Mouse (Mus musculus): ENCODE measurements at regions not wholly inside any gene's neighbourhood (a gene's known extent, or its start where the extent isn't known, plus 50 kb on each side); places are given as distances from the start of the nearest gene placed in this dataset.

DNA sequence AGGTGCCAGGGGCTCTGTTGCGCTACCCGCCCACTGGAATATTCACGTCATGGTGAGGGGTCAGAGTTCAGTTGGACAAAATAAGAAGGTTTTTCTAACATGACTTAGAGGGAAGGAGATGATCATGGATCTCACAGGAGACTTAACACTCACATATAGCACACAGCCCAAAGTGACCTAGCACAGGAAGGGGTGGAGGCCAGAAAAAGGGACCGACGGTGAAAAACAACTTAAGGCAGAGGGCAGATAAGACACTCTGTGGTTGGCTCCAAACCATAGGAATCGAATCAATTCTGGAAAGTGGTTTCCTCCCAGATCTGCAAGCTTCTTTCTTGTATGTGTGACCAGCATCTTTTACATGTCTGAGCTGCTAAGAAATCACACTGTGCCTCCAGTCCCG lies 192.9 kb upstream of the 4930412O13Rik start:
- no peak for DNase-seq (ENCODE audit: low spot score in 2 of 2)

DNA sequence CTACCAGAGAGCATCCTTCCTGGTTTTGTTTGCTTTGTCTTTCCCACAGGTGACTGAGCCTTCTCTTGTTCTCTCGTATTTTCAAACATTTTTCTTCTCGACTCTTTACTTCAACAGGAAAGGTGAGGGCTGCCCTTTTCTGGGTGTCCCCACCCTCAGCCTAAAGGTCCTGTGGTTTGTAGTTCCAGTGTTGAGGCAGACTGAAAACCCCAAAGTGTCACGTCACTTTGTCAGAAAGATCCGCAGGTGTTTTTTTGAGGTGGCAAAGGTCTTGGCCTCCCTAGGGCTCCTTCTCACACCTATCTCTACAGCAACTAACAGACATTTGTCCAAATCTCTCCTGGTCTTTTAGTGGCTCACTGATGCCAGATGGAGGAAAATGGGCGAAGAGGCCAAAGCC lies 191.5 kb upstream of the 4930412O13Rik start:
- no peak for DNase-seq (ENCODE audit: low spot score in 2 of 2)

DNA sequence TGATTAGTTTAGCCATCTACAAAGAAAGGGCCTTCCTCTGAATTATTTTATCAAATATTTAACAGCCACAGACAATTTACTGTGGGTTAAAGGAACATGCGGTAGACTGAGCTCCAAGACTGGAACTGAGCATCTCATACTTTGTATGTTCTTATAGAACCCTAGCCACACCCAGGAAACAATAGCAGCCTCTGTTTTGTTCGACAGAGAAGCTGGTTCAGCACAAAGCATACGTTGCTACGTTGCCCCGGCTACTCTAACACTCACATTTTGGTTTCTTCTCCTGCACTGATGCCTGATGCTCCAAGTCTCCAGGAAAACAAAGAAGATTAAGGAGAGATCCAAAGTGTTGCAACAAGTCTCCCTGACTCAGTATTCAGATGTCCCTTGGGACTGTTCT lies 189.5 kb upstream of the 4930412O13Rik start:
- no peak for DNase-seq (ENCODE audit: low spot score in 2 of 2)

DNA sequence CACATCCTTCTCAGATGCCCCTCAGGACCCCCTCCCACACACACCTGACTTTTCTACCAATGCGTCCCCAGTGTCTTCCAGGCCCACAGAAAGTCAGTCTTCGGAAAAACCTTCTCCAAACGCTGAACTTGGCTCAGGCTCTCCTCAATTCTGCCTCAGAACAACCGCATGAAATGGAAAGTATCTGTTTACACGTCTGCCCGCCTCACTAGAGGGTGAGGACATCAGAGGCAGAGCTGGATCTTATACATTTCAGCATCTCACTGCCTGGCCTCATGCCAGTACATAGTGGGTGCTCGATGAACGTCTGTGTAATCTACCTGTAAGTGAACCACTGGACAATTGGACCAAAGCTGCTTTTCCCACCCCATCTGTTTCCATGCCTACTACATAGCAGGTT lies 189.1 kb upstream of the 4930412O13Rik start:
- DNase-seq (ENCODE audit: low spot score in 2 of 2), result no peak

DNA sequence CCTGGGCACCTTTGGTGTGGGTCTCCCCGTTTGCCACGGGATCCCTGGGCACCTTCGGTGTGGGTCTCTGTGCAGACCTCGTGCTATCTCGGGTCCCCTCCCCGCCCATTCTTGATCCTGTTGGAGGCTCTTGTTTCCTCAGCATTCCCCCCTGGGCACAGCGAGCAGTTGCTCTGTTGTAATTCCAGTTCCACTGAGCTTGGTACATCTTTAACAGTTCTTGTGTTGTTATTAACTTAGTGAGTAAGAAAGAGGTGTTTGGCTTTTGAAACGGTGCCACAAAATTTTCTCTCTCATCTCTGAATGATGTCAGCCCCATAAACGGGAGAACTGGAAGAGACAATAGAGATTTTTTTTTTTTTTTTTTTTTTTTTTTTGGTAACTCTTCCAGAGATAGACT lies 187.7 kb upstream of the 4930412O13Rik start:
- no peak for DNase-seq (ENCODE audit: low spot score in 2 of 2)

DNA sequence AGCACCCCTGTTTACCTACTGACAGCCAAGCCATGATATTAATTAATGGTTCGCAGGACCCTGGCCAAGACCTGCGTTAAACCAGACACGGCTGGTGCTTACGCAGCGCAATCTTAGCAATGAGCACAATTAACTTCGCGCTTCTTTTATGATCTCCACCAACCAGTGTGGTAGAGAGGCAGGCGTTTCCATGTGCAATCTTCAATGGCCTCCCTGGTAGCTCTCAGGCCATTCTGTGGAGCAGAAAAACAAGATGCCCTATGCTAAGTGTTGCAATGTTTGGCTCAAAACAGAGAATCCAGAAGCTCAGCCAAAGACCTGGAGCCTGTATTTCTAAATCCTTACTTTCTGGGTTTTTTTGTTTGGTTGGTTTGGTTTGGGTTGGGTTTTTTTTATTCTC lies 186.9 kb upstream of the 4930412O13Rik start:
- no peak for DNase-seq (ENCODE audit: low spot score in 2 of 2)

DNA sequence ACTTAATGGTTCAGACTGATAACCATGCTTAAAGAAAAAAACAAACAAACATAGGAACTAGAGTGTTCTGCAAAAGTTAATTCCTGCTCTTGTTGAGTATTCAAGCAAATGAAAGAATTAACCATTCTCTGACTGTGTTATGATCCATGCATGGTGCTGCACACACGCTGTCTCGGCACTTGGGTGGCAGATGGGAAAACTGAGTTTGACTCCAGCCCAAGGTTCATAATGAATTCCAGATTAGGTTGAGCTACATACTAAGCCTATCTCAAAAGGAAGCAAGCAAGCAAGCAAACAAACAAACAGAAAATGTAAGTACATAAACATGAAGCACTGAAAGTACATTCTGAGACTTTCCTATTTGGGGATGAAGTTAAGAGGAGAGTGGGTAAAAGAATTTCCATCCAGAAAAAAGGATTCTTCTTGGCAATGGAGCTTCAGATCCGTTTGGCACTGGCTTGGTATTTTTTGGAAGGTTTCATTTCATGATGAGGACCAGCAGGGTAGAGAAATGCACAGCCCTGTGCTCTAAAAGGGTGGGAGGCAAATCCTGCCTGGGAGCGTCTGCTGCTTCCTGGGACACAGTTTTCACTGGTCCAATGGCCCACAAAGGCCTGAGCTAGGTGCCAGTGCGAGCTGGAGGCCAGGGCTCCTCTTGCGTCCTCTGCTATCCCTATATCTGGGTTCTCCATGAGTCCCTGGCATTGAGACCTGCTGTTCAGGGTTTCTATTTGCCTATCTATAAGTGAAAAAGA lies 183.3 kb upstream of the 4930412O13Rik start:
- DNase-seq (ENCODE audit: low spot score in 2 of 2), result no peak

DNA sequence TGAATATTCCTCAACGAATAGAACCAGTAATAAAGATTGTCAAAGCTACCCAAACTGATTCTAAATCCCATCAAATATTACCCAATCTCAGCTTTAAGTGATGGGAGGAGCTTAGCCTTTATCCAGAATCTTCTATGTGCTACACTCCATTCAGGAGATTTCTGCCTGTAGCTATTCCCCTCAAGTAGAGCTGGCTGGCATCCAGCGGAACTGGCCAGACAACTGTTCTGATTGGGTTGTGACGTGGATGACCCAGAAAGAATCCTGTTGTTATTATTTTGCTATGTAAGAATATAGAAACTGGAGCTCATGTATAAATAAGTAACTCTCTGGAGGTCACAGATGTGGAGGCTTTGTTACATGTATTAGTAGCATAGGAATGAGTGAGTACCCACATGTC lies 176.8 kb upstream of the 4930412O13Rik start:
- DNase-seq (ENCODE audit: low spot score in 2 of 2), result no peak

DNA sequence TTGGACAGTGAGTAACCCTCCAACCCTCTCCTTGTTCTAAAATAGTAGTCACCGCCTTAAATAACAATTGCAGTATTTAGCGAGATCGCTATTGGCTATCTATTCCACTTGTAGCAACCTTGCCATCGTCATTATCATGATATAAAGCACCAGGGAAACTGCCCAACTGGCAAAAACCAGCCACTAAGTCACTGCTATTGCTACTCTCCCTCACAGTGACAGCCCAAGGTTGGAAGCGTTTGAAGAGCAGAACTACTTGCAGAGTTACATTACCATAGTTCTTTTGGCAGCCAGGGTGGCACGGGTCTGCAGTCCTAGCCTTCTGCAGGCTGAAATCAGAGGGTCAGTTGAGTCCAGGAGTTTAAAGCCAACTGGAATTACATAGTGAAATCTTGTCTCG lies 171.6 kb upstream of the 4930412O13Rik start:
- no peak for DNase-seq (ENCODE audit: low spot score in 2 of 2)

DNA sequence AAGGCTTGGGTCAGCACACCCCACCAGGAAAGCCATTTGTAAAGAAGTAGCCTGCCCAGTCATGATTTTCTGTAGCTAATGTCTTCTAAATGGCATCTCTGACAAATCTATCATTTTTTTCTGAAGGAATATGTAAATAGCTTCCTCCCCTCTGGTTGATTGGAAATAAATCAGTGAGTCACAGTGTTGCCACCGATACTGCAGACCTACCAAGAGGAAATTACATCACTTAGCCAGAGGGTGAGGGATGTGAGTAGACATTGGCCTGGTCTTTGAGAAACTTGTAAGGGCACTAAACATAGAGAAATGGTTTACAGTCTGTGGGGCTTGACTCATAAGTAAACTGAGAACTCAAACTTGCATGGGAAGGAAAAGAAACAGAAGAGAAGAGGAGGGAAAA lies 163.1 kb upstream of the 4930412O13Rik start:
- no peak for DNase-seq (ENCODE audit: low spot score in 2 of 2)

DNA sequence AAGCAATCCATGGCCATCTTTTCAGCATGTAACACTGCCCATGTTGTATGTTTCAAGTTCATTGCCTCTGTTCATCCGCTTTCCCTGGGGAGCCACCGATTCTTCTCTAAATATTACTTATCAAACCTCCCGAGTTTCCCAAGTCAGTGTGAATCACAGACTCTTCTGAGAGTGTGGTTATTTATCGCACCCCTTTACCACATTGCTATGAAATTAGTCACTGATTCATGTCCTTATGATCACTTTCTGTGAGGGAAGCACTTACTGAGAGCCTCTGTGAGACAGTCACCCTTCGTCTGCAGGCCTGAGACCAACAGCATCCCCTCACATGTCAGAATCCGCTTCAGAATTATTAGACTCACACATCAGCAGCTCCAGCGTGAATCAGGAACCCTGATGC lies 147.8 kb upstream of the 4930412O13Rik start:
- no peak for DNase-seq (ENCODE audit: low spot score in 2 of 2)

DNA sequence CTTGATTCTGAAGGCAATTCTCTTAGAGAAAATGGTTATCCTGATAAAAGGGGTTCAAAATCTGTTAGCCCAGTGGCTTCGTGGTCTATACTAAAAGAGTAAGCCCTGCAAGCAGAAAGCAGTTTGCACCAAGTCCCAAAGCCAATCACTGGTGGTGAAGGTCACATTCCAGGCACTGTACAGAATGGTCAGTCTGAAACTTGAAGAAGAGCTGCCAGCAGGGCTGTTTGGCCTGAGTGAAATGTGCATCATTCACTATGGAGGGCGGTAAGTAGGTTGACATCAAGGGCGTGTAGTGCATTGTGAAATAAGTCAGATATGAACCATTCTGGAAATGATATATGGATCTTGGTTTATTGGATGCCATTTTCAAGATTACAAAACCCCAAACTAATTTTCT lies 136.9 kb upstream of the 4930412O13Rik start:
- DNase-seq (ENCODE audit: low spot score in 2 of 2), result no peak

DNA sequence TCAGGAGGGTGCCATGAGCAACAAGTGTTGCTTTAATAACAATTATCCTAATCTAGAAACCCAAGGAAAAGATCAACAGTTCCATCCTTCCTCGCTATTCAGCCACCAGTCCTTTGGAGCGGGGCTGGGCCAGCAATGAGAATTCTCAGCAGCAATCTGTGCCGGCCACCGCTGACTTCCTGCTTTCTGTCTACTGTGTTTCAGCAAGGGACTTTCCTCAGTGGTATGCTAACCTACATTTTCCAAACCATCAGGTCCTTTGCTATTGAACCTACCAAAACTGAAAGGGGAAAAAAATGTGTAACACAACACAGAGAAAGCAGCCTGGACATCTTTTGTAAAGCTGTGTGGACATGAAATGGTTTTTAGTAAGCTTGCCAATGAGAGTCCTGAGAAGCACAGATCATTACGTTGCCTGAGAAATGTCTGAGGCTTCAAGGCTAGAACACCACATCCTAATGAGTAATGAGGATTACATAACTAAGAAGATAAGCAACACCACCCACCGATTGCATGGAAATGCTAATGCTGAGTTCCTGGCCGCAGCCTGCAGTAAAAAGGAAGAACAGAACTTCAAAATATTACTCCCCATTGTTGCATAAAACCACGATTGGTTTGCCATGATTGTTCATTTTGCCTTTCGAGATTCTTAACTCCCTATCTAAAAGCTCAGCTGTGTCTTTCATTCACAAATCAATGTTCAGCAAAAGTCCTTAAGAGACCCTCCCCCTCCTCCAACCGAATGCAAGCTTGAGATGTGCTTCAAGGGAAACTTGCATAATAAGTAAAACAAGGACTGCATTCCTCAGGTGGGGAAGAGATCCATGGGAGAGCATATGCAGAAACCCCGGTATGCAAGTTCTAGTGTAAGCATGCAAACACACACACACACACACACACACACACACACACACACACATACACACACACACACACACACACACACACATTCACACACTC lies 130.9 kb upstream of the 4930412O13Rik start:
- peak in 1 of 2 experiments; percentile 20 for DNase-seq (ENCODE audit: low spot score in 2 of 2)

DNA sequence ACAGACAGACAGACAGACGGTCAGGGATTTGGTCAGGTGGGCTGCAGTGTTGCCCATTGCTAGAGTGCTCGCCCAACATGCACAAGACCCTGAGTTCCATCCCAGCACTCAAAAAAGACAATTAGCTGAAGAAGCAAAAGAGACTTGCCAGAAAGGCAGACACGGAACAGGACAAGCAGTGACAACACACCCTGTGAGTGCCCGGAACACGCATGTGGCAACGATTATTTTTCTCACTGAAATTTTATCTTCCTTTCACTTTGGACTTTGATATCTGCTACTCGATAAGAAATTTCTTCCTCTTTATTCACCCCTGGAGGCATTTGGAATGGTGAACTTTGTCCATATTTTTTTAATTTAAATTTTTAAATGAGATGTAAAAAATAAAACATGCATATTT lies 127.4 kb upstream of the 4930412O13Rik start:
- DNase-seq (ENCODE audit: low spot score in 2 of 2), result no peak

DNA sequence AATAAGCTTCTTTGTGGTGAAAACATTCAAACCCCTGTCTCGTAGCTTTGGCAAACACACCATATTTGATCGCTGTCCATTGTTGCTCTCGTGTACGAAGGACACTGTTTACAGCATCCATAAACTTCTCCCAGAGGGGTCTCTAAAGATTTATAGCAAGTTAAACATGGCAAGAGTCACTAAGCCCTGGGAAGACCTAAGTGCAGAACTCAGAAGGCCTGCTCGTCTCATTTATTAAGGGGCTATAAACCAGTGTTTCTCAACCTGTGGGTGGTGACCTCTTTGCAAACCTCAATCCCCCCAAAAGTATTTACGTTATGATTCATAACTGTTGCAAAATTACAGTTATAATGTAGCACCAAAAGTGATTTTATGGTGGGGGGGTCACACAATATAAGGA lies 126.9 kb upstream of the 4930412O13Rik start:
- DNase-seq (ENCODE audit: low spot score in 2 of 2), result no peak

DNA sequence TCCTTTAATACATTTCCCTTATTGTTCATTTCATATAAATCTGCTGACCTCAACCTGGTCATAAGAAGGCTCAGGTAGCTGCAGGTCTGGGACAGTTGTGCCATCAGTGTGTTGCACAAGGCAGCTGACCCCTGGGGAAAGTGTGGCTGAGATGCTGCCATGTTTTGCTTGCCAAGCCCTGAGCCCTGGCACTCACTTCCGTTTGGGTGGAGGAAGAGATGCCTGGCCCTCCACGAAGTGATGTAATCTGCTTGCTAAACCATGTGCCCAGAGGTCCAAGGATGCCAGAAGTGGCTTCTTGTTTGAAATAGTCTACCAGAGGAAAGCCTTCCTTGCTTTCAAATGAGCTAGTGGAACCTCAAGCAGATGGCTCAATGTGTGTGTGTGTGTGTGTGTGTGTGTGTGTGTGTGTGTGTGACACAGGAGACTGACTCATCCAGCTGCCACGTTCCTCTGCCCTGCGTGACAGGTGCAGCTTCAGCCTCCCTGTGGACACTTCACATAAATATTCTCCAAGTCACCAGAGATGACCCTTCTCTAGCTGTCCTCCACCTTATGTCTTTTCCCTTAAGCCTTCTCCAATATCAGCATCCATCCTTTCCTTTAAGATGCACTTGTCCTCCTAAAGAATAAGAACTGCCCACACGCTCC lies 123.2 kb upstream of the 4930412O13Rik start:
- DNase-seq (ENCODE audit: low spot score in 2 of 2), result no peak

DNA sequence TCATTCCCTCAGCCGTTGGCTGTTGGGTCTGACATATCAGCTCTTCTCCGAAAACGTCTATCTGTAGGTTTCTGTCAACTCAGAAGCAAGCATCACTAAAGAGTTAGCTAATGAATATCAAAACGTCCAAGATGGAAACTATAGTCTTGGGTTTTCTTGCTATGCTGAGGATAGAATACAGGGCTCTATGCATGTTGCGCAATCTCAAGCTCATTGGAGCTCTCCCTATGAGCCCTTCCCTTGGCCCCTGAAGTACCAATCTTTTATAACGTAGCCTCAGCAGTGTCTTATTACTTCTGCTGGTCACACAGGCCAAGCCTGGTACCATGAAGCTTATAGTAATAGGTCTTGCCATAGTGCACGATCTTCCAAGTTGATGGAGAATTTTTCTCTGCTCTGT lies 122.1 kb upstream of the 4930412O13Rik start:
- no peak for DNase-seq (ENCODE audit: low spot score in 2 of 2)

DNA sequence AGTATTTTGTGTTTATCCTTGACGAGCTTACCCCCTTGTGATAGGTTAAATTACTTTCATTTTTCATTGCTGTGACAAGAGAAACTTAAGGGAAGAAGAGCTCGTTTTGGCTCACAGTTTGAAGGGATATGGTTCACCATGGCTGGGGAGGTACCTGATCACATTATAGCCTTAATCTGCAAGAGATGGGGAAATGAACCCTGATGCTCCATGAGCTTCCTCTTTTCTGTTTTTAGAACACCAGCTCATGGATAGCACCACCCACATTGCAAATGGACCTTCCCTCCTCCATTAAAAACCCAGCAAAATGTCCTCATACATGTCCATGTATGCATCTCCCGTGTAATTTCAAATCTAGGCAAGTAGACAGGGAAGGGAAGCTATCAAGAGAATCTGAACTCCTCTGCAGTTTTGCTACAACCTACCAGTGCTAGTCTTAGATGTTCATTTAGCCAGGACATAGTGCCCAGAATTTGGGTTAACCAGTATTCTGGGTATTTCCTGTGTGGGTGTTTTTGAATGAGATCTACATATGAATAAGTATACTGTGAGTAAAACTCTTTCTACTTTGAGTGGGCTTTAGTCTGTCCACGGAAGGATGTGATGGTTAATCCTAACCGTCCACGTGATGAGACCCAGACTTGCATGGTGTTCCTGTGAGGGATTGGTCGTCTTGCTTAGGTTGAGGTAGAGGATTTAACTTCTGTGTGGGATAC lies 121.5 kb upstream of the 4930412O13Rik start:
- no peak for DNase-seq (ENCODE audit: low spot score in 2 of 2)

DNA sequence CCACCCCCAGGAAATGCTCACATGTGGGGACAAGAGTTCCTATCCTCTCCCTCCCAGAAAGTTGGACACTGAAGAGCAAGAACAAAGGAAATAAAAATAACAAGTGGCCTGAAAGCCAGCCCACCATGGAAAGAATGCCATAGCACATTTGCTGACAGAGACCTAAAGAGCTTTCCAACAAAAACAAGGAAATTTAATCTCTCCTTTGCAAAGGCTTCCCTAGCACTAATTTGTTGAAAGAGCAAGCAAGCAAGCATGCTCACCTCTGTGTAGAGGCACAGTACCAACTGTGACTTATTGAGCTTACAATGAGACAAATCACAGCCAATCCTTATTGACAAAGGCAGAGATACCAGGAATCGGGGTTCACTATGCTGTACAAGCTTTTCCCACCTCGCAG lies 100.9 kb upstream of the 4930412O13Rik start:
- DNase-seq (ENCODE audit: low spot score in 2 of 2), result no peak

DNA sequence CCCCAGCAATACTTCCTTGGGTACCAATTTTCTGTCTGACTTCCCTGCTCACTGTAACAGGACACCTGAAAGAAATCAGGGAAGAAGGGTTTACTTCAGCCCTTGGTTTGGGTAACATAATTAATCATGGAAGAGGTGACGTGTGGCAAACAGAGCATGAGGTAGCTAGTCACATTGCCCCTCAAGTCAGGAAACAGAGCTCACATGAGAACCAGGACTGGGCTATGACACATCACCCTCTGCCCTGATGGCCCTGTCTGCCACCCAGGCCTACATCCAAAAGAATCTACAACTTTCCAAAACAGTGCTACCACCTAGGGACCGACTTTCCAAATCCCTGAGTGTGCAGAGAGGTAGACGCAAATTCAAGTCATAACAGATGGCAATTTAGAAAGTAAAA lies 98.4 kb upstream of the 4930412O13Rik start:
- no peak for DNase-seq (ENCODE audit: low spot score in 2 of 2)

DNA sequence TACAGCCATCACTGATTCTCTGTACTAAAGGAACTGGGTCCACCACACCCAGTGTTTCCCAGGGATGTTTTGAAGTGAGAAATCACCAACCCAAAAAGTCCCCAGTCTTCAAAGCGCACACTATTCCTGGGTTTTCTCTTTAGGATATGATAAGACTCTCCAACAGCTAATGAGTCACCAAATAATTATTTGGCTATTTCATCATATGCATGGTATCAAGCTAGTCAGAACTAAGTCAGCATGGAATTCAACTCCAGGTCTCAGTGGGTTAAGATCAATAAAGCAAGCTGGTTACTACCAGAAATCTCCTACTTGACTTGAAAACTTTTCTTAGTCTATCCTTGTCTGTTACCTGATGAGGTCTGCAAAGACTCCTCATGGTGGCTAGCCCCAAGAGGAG lies 89.1 kb upstream of the 4930412O13Rik start:
- DNase-seq (ENCODE audit: low spot score in 2 of 2), result no peak

DNA sequence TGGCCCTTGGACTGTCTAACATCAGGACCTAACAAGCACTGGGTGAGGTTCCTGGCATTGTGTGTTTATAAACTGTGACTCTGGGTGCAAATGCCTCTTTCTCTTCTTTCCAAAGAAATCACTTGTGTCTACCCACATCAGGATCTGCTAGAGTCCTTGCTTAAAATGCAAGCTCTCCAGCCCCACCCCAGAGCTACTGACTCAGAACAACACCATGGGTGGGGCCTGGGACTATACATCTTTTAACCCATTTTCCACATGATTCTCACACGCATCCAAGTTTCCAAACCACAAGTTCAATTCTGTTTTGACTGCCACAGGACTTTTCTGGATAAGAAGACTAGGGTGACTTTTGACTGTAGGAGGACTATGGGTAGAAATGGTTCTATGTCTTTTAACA lies 88.7 kb upstream of the 4930412O13Rik start:
- no peak for DNase-seq (ENCODE audit: low spot score in 2 of 2)
